ENCODE assay signal across 11 mouse cellular contexts in genomic region chr2:70919913-70920522, GRCm38 (mm10).
DNase-seq lines count a peak whose midpoint lies in the region; ATAC-seq lines count a peak whose summit lies in the region.
"Had no signal": no experiment of that assay in that cellular context is flagged by ENCODE, and none has a peak within 500 bp of the region (broad histone marks: within the 10 kb centered on the region; RNA-seq: fewer than 3 reads in every experiment).

No protein-coding gene starts in this region.

- H3K4me2 ChIP-seq in stomach, embryonic 15.5 days, result no peak overlapping the region
- no peak overlapping the region for H3K4me2 ChIP-seq in neural tube, embryonic 15.5 days
- H3K4me2 ChIP-seq: kidney, embryonic 15.5 days; midbrain, embryonic 13.5 days had no signal

- no peaks in the 10 kb centered on the region for H3K36me3 ChIP-seq in stomach, embryonic 15.5 days
- H3K36me3 ChIP-seq in neural tube, embryonic 15.5 days, result no peaks in the 10 kb centered on the region
- H3K36me3 ChIP-seq: embryonic facial prominence, embryonic 10.5 days; hindbrain, embryonic 10.5 days; kidney, embryonic 15.5 days; midbrain, embryonic 13.5 days had no signal

- H3K27me3 ChIP-seq in stomach, embryonic 15.5 days (replicated peaks), result no peaks in the 10 kb centered on the region
- H3K27me3 ChIP-seq in neural tube, embryonic 15.5 days (replicated peaks), result no peaks in the 10 kb centered on the region
- H3K27me3 ChIP-seq: kidney, embryonic 15.5 days; midbrain, embryonic 13.5 days had no signal

- no peak overlapping the region for H3K9ac ChIP-seq in stomach, embryonic 15.5 days
- H3K9ac ChIP-seq in neural tube, embryonic 15.5 days (replicated peaks), result no peak overlapping the region
- H3K9ac ChIP-seq: kidney, embryonic 15.5 days; midbrain, embryonic 13.5 days had no signal

- peak; percentile 27; the same call in 1 of the 2 replicates for ATAC-seq in erythroid progenitor cell, adult 5-6 weeks (replicated peaks; ENCODE audit: low FRiP score, poor library complexity, severe bottlenecking)
- peak; percentile 50; the same call in 1 of the 2 replicates for ATAC-seq in stomach, embryonic 15.5 days (ENCODE audit: insufficient read depth, low FRiP score, low read depth)
- no peak for ATAC-seq in neural tube, embryonic 15.5 days (ENCODE audit: low FRiP score)
- ATAC-seq: midbrain, embryonic 13.5 days had no signal

- intact Hi-C loops in gastrocnemius, postnatal 36 days (cut with DNase I), result no loop called here

- H3K9me3 ChIP-seq in stomach, embryonic 15.5 days, result no peaks in the 10 kb centered on the region
- H3K9me3 ChIP-seq in neural tube, embryonic 15.5 days (replicated peaks), result no peaks in the 10 kb centered on the region
- H3K9me3 ChIP-seq: embryonic facial prominence, embryonic 10.5 days; hindbrain, embryonic 10.5 days; kidney, embryonic 15.5 days; midbrain, embryonic 13.5 days had no signal

- H3K27ac ChIP-seq in stomach, embryonic 15.5 days, result no peak overlapping the region
- H3K27ac ChIP-seq in neural tube, embryonic 15.5 days (replicated peaks), result no peak overlapping the region
- H3K27ac ChIP-seq: embryonic facial prominence, embryonic 10.5 days; hindbrain, embryonic 10.5 days; kidney, embryonic 15.5 days; midbrain, embryonic 13.5 days had no signal

- DNase-seq in 3T3-L1 (ENCODE audit: low read depth, low spot score) (peak; percentile 97), MEL-GATA-1-ER (ENCODE audit: extremely low read depth, low read depth) (peak; percentile 10)
- DNase-seq in urinary bladder, postnatal 14 days (ENCODE audit: low spot score), result no peak
- DNase-seq in gastrocnemius, postnatal 36 days, result no peak

- 62% methylated on average over 2 of the region's 2 CpGs for WGBS in stomach, embryonic 15.5 days
- WGBS in neural tube, embryonic 15.5 days, result 81% methylated on average over 2 of the region's 2 CpGs

- 0 out of 2 replicates have a peak, but pooled peaks cover 4% of the 10 kb centered on the region for H3K4me1 ChIP-seq in stomach, embryonic 15.5 days
- H3K4me1 ChIP-seq in neural tube, embryonic 15.5 days, result peaks cover 13% of the 10 kb centered on the region; the same call in 1 of the 2 replicates
- H3K4me1 ChIP-seq: kidney, embryonic 15.5 days had no signal

- no peak overlapping the region for H3K4me3 ChIP-seq in stomach, embryonic 15.5 days (replicated peaks)
- no peak overlapping the region for H3K4me3 ChIP-seq in neural tube, embryonic 15.5 days (replicated peaks)
- H3K4me3 ChIP-seq: embryonic facial prominence, embryonic 10.5 days; hindbrain, embryonic 10.5 days; kidney, embryonic 15.5 days; midbrain, embryonic 13.5 days had no signal

Comparison
In these comparisons a context has a peak if more than half of its experiments do, and no peak if none do; other contexts are left out.
1. DNase-seq: peak in 3T3-L1 (single experiment) and MEL-GATA-1-ER (single experiment); none in urinary bladder, postnatal 14 days (single experiment) and gastrocnemius, postnatal 36 days (0 of 2).